23 mouse cellular contexts compared by ENCODE assay signal in the genomic region with DNA sequence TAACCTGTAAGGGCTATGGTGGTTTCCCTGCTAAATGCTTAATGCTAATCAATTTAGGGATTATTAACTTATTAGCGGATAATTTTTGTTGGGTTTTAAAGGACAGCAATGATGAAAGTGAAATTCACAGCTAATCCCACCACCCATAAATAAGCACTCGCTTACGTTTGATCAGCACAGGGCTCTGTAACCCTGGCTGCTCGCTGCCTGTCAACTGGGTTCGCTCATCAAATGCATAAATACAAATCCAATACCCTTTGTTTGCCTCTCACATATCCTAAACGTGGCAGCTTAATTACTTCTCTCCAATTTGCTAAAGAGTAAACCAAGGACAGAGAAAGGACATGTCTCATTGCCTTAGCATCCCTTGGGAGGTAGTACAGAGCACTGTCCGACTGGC.
DNase-seq lines count a peak whose midpoint lies in the region; ATAC-seq and TF ChIP-seq lines count a peak whose summit lies in the region.
"Had no signal": no experiment of that assay in that cellular context is flagged by ENCODE, and none has a peak within 500 bp of the region (broad histone marks: within the 10 kb centered on the region; RNA-seq: fewer than 3 reads in every experiment).

No protein-coding gene starts in this region.

- H3K36me3 ChIP-seq in hindbrain, embryonic 16.5 days (ENCODE audit: control insufficient read depth, insufficient read depth, low read length), result no peaks in the 10 kb centered on the region
- H3K36me3 ChIP-seq in hindbrain, postnatal 0 days (ENCODE audit: insufficient read depth, low read length), result no peaks in the 10 kb centered on the region
- no peaks in the 10 kb centered on the region for H3K36me3 ChIP-seq in midbrain, embryonic 14.5 days (ENCODE audit: control insufficient read depth, insufficient read depth, low read length)
- H3K36me3 ChIP-seq in midbrain, postnatal 0 days (ENCODE audit: insufficient read depth, low read length), result no peaks in the 10 kb centered on the region
- no peaks in the 10 kb centered on the region for H3K36me3 ChIP-seq in liver, embryonic 12.5 days
- H3K36me3 ChIP-seq: embryonic facial prominence, embryonic 10.5 days; embryonic facial prominence, embryonic 13.5 days; forebrain, embryonic 12.5 days; heart, embryonic 15.5 days; hindbrain, embryonic 10.5 days had no signal

- no peak overlapping the region for H3K4me2 ChIP-seq in hindbrain, embryonic 16.5 days (ENCODE audit: low read length)
- no peak overlapping the region for H3K4me2 ChIP-seq in hindbrain, postnatal 0 days (ENCODE audit: low read depth, low read length)
- H3K4me2 ChIP-seq in midbrain, embryonic 14.5 days (ENCODE audit: low read length), result no peak overlapping the region
- H3K4me2 ChIP-seq in midbrain, postnatal 0 days (ENCODE audit: low read depth, low read length, poor library complexity, severe bottlenecking), result no peak overlapping the region
- no peak overlapping the region for H3K4me2 ChIP-seq in liver, embryonic 12.5 days
- H3K4me2 ChIP-seq: embryonic facial prominence, embryonic 13.5 days; forebrain, embryonic 12.5 days; heart, embryonic 11.5 days; heart, embryonic 15.5 days; hindbrain, embryonic 14.5 days had no signal

- 0 out of 2 replicates have a peak, but pooled peaks have one; percentile 17 for ATAC-seq in hindbrain, embryonic 16.5 days
- no peak for ATAC-seq in hindbrain, postnatal 0 days
- no peak; the same call in 1 of the 2 replicates for ATAC-seq in midbrain, embryonic 14.5 days (ENCODE audit: low FRiP score, low TSS enrichment)
- ATAC-seq in midbrain, postnatal 0 days (ENCODE audit: low FRiP score), result no peak
- ATAC-seq in liver, embryonic 12.5 days, result no peak
- ATAC-seq: CD4-positive, CD25-positive, alpha-beta regulatory T cell, adult 4 months; forebrain, postnatal 0 days; inflammation-experienced regulatory T-cells, adult 6 months; intestine, embryonic 16.5 days had no signal

- DNase-seq in gastrocnemius, adult 2 months, result no peak
- DNase-seq in gastrocnemius, adult 18-20 months (ENCODE audit: low spot score), result no peak
- no peak for DNase-seq in hindbrain, postnatal 0 days (ENCODE audit: low spot score)
- peak; percentile 44 for DNase-seq in midbrain, embryonic 14.5 days
- DNase-seq in midbrain, postnatal 0 days (ENCODE audit: low spot score), result no peak
- DNase-seq: cerebellum, adult 11-12 months; cerebellum, adult 8-10 months; cerebellum, postnatal 36 days; embryo, embryonic 11 days; forebrain, postnatal 0 days had no signal

- H3K27ac ChIP-seq in gastrocnemius, adult 2 months, result peak overlapping the region; percentile 16; the same call in 1 of the 2 replicates
- H3K27ac ChIP-seq in hindbrain, embryonic 16.5 days (ENCODE audit: low read depth, low read length), result no peak overlapping the region
- no peak overlapping the region for H3K27ac ChIP-seq in hindbrain, postnatal 0 days
- peak overlapping the region; percentile 42; the same call in 1 of the 2 replicates for H3K27ac ChIP-seq in midbrain, embryonic 14.5 days (replicated peaks; ENCODE audit: low read depth, low read length)
- H3K27ac ChIP-seq in midbrain, postnatal 0 days (ENCODE audit: low read depth, low read length), result no peak overlapping the region
- no peak overlapping the region for H3K27ac ChIP-seq in liver, embryonic 12.5 days
- H3K27ac ChIP-seq: embryonic facial prominence, embryonic 10.5 days; forebrain, embryonic 12.5 days; heart, embryonic 15.5 days; hindbrain, embryonic 10.5 days; hindbrain, embryonic 14.5 days had no signal

- intact Hi-C loops in gastrocnemius, adult 2 months (cut with DNase I), result loop anchor here (10.0 kb wide), 1 partner anchor 216 kb away; no protein-coding TSS in a partner anchor

- no peaks in the 10 kb centered on the region; the same call in none of the 2 replicates for H3K4me1 ChIP-seq in hindbrain, embryonic 16.5 days (ENCODE audit: control insufficient read depth, insufficient read depth, low read depth, low read length)
- no peaks in the 10 kb centered on the region for H3K4me1 ChIP-seq in hindbrain, postnatal 0 days (ENCODE audit: insufficient read depth, low read length)
- peaks cover 15% of the 10 kb centered on the region for H3K4me1 ChIP-seq in midbrain, embryonic 14.5 days (ENCODE audit: control insufficient read depth, insufficient read depth, low read length)
- no peaks in the 10 kb centered on the region for H3K4me1 ChIP-seq in midbrain, postnatal 0 days (ENCODE audit: insufficient read depth, low read length)
- no peaks in the 10 kb centered on the region for H3K4me1 ChIP-seq in liver, embryonic 12.5 days
- H3K4me1 ChIP-seq: embryonic facial prominence, embryonic 10.5 days; embryonic facial prominence, embryonic 13.5 days; forebrain, embryonic 12.5 days; hindbrain, embryonic 10.5 days had no signal

- WGBS in hindbrain, embryonic 16.5 days, result 67% methylated on average over 7 of the region's 7 CpGs
- 59% methylated on average over 7 of the region's 7 CpGs for WGBS in hindbrain, postnatal 0 days
- 46% methylated on average over 7 of the region's 7 CpGs for WGBS in midbrain, embryonic 14.5 days
- whole genome bisulfite sequencing in midbrain, postnatal 0 days, result 47% methylated on average over 7 of the region's 7 CpGs
- 67% methylated on average over 7 of the region's 7 CpGs for WGBS in liver, embryonic 12.5 days (ENCODE audit: insufficient replicate concordance)

- H3K9ac ChIP-seq in hindbrain, embryonic 16.5 days (ENCODE audit: low read depth, low read length), result no peak overlapping the region
- H3K9ac ChIP-seq in hindbrain, postnatal 0 days (replicated peaks; ENCODE audit: low read length), result no peak overlapping the region
- H3K9ac ChIP-seq in midbrain, embryonic 14.5 days (replicated peaks; ENCODE audit: low read length), result no peak overlapping the region
- no peak overlapping the region for H3K9ac ChIP-seq in midbrain, postnatal 0 days (replicated peaks; ENCODE audit: low read length, poor library complexity, severe bottlenecking)
- H3K9ac ChIP-seq in liver, embryonic 12.5 days, result no peak overlapping the region
- H3K9ac ChIP-seq: embryonic facial prominence, embryonic 13.5 days; forebrain, embryonic 12.5 days; forebrain, postnatal 0 days; heart, embryonic 15.5 days; hindbrain, embryonic 14.5 days had no signal

- no peak for TF ChIP-seq CTCF in gastrocnemius, adult 2 months (IDR thresholded peaks at IDR 0.05)
- no peak for TF ChIP-seq CTCF in hindbrain, postnatal 0 days (IDR thresholded peaks at IDR 0.05; ENCODE audit: low read depth)
- TF ChIP-seq CTCF in midbrain, postnatal 0 days (IDR thresholded peaks at IDR 0.05), result no peak

- 0 out of 2 replicates have a peak, but pooled peaks cover 2% of the 10 kb centered on the region for H3K9me3 ChIP-seq in hindbrain, embryonic 16.5 days (ENCODE audit: control insufficient read depth, low read length)
- no peaks in the 10 kb centered on the region for H3K9me3 ChIP-seq in hindbrain, postnatal 0 days (ENCODE audit: low read length)
- no peaks in the 10 kb centered on the region for H3K9me3 ChIP-seq in midbrain, embryonic 14.5 days (ENCODE audit: control insufficient read depth, low read length)
- 0 out of 2 replicates have a peak, but pooled peaks cover 6% of the 10 kb centered on the region for H3K9me3 ChIP-seq in midbrain, postnatal 0 days (ENCODE audit: low read length)
- H3K9me3 ChIP-seq in liver, embryonic 12.5 days (replicated peaks), result no peaks in the 10 kb centered on the region
- H3K9me3 ChIP-seq: embryonic facial prominence, embryonic 10.5 days; forebrain, embryonic 12.5 days; heart, embryonic 15.5 days; hindbrain, embryonic 10.5 days had no signal

- no peak overlapping the region for H3K4me3 ChIP-seq in gastrocnemius, adult 2 months
- H3K4me3 ChIP-seq in hindbrain, embryonic 16.5 days (ENCODE audit: low read length), result no peak overlapping the region
- no peak overlapping the region for H3K4me3 ChIP-seq in hindbrain, postnatal 0 days (ENCODE audit: low read length)
- H3K4me3 ChIP-seq in midbrain, embryonic 14.5 days (replicated peaks; ENCODE audit: low read depth, low read length), result no peak overlapping the region
- H3K4me3 ChIP-seq in midbrain, postnatal 0 days (ENCODE audit: low read depth, low read length), result no peak overlapping the region
- no peak overlapping the region for H3K4me3 ChIP-seq in liver, embryonic 12.5 days
- H3K4me3 ChIP-seq: embryonic facial prominence, embryonic 10.5 days; embryonic facial prominence, embryonic 13.5 days; erythroblast, embryonic 14.5 days; forebrain, embryonic 12.5 days; heart, embryonic 15.5 days; hindbrain, embryonic 10.5 days had no signal

- no peaks in the 10 kb centered on the region for H3K27me3 ChIP-seq in hindbrain, embryonic 16.5 days (replicated peaks; ENCODE audit: control insufficient read depth, insufficient read depth, low read length)
- no peaks in the 10 kb centered on the region for H3K27me3 ChIP-seq in hindbrain, postnatal 0 days (ENCODE audit: insufficient read depth, low read length)
- H3K27me3 ChIP-seq in midbrain, embryonic 14.5 days (ENCODE audit: control insufficient read depth, insufficient read depth, low read length), result no peaks in the 10 kb centered on the region
- no peaks in the 10 kb centered on the region for H3K27me3 ChIP-seq in midbrain, postnatal 0 days (ENCODE audit: insufficient read depth, low read length)
- no peaks in the 10 kb centered on the region for H3K27me3 ChIP-seq in liver, embryonic 12.5 days (replicated peaks)
- H3K27me3 ChIP-seq: embryonic facial prominence, embryonic 13.5 days; forebrain, embryonic 12.5 days; heart, embryonic 15.5 days had no signal

Comparison
In these comparisons a context has a peak if more than half of its experiments do, and no peak if none do; other contexts are left out.
1. H3K27ac ChIP-seq: peak in gastrocnemius, adult 2 months (single experiment) and midbrain, embryonic 14.5 days (single experiment); none in hindbrain, embryonic 16.5 days (single experiment), hindbrain, postnatal 0 days (single experiment), midbrain, postnatal 0 days (single experiment) and liver, embryonic 12.5 days (single experiment).